Mouse (Mus musculus): ENCODE data around the gene Gm45808.
"Not testable (repeated sequence)": the region's sequence is repeated elsewhere in the genome, so short reads cannot be mapped to it uniquely, and the experiment has no call there.

- not testable (repeated sequence) for TF ChIP-seq CTCF (IDR thresholded peaks at IDR 0.05; ENCODE audit: insufficient read depth, low read length); POLR2A (IDR thresholded peaks at IDR 0.05; ENCODE audit: borderline replicate concordance, extremely low read depth, low read depth, low read length)
These were observed 1.6 kb downstream of the Gm45808 start for GRCm38 (mm10) chr7:45484985-45485384.
